Mouse (Mus musculus) 416B (cell line): ENCODE data around the gene Mob3a.

Experiments
- DNase-seq: peaks from one replicate; pipeline ENCODE4 v3.0.0; 2011; ENCODE audit warnings: low read depth

Gene Mob3a

GRCm38 (mm10) chr10:80677942-80678436 lies 23.8 kb downstream of the Mob3a start, which contains the start of gene Mknk2:
Gene Mknk2, minus strand, starts transcription at chr10:80678112.
- peak; percentile 100 for DNase-seq

DNA sequence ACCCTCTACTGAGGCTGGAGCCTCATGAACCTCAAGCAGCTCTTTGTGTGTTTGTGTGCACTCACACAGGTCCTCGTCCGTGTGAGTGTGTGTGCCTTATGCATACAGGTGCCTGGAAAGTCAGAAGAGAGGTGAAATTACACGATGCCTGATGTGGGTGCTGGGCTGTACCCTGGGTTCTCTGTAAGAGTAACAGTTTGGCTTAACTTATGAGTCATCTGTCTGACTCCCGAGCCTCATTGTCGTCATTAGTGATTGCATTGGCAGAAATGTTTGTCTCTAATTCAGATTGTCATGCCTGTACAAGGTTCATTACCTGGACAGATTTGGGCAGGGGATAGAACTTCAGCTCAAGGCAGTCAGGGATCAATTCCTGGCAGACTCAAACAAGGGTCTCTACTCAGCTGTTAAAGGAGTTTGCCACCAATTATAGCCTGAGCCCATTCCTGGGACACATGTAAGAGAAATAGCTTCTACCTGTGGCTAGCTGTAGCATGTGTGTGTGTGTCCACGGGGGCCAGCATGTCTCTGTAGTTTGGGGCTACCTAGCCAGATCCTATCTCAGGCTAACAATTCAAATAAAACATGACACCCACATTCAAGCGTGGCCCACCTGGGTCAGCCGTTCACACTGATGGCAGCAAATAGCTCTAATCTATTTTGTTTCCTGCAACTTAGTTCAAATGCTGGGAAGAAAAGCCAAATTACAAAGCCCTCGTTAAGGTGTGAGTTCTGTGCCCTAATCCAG lies 24.5 kb downstream of the Mob3a start:
- peak; percentile 87 for DNase-seq

GRCm38 (mm10) chr10:80676198-80676928 lies 25.4 kb downstream of the Mob3a start:
- DNase-seq = peak; percentile 100

GRCm38 (mm10) chr10:80675405-80676197 lies 26.2 kb downstream of the Mob3a start:
- peak; percentile 42 for DNase-seq

DNA sequence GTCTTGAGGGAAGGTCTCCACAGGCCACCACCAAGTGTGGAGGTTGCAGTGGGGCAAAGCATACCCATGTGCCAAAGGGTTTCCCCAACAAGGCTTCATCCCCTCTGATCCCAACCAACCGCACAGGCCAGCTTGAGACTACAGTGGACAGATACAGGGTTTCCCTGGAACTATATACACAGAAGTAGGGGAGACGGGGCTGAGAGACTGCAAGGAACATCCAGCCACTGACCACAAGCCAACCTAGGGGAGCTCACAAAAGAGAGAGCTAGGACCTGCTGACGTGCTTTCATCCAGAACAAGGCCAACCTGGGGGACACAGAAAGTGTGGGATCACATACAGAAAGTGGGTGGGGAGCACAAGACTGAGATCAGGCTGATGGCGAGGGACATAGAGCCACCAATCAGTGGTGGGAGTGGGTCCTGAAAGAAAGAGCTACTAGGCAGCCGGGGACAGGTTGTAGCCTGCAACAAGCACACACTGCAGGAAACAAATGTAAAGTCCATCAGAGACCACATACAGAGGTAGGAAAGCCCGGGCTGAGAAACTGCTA lies 26.8 kb downstream of the Mob3a start:
- no peak for DNase-seq

DNA sequence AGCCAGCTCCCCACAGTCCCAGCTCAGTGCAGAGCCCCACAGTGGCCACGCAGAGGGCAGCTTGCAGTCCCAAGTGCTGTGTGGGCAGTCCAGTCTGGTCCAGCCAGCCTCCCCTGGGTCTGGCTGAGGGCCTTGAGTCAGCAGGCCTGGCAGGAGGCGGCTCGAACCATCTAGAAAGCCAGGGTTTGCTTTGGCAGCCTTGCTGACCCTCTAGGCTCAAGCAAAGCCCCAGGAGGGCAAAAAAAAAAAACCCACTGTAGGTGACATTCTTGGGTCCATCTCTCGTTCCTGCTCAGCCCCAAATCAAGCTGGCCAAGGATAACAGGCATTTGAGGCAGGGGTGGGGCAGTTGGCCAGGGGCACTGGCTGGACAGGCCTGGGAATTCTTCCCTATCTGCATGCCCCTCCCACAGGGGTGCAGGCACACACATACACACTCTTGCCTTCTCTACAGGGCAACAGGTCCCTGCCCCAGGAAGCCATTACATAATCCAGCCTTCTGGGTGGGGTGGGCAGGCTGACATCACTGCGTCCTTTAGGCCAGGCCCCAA lies 27.5 kb downstream of the Mob3a start:
- DNase-seq = peak; percentile 22

DNA sequence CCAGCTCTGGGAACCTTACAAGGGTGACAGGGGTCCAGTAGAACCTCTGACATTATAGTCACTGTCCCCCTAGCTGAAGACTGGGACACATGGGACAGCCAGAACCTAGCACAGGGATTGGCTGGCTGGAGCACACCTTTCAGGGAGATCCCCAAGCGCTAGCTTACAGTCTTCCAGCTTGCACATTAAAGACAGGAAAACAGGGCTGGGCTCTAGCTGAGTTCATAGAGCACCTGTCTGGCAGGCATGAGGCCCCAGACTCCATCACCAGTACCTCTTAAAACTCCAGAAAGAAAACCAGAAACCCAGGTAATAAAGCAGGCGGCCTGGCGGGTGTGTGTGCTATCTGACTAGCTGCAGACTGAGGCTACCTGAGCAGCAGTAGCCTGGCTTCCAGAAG lies 28.1 kb downstream of the Mob3a start:
- DNase-seq = no peak

- DNase-seq = peak; percentile 63
Measured at GRCm38 (mm10) chr10:80671936-80672690, 29.7 kb downstream of the Mob3a start.

DNA sequence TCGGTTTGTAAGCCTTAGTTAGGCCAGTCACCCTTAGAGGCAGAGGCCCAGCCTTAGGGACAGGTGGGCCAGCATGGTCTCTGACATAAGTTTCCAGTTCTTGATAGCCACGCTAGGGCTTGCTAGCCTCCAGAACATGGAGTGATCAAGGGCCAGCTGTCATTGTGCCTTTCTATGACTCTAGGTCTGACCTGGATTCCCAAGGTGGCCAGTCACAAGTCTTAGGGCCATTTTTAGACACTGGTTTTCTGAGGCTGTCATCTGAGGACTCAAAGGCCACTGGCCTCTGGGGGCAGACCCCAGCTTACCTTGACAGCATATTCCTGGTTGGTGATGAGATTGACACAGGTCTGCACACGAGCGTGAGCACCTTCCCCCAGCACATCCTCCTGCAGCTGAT lies 30.5 kb downstream of the Mob3a start:
- DNase-seq = no peak

- DNase-seq = no peak
Measured at GRCm38 (mm10) chr10:80670531-80670930, 31.2 kb downstream of the Mob3a start.

DNA sequence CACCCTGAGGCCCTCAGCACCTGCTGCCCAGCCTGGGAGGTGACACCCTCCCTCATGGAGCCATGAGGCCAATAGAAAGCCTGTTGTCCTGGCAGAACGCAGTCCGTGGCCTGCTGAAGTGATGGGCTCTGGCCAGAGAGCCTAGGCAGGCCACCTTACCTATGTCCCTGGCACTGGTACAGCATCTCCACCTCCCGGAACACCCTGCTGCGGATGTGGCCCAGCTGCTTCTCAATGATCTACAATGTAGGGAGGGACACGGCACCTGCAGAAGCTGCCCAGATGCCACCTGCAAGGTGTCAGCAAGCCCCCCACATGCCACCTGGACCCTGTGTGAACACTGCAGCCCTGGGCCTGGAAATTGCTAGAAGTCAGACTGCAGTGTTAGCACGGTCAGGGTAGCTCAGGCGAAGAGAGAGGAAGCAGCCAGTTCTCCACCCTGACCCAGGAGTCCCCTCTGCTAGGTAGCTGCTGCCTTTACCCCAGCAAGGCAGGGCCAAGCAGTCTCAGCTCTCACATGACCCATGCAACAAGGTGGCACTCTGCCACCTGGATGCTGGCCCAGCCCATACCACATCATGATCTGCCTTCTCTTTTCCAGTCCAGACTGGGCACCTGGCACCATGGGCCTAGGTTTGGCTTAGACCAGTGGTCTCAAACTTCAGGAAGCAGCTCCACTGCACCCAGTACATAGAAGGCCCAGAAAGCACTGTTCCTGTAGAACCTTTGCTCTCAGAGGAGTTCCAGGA lies 31.9 kb downstream of the Mob3a start:
- DNase-seq = no peak

GRCm38 (mm10) chr10:80669018-80669417 lies 32.8 kb downstream of the Mob3a start:
- no peak for DNase-seq

DNA sequence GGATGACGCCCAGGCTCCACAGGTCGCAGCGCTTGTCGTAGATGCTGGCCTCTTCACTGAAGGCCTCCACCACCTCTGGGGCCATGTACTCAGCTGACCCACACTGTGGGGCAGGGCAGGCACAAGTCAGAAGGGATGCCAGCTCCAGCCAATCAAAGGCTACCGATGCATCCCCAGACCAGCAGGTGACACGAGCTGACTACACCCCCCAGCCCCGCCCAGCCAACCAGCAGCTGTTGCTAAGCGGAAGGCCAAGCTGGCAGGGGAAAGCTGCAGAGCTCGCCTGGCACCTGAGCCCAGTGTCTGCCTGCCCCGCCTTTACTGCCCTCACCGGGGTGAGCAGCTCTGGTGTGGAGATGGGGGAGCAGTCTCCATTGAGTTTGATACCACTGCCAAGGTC lies 33.2 kb downstream of the Mob3a start:
- no peak for DNase-seq

DNA sequence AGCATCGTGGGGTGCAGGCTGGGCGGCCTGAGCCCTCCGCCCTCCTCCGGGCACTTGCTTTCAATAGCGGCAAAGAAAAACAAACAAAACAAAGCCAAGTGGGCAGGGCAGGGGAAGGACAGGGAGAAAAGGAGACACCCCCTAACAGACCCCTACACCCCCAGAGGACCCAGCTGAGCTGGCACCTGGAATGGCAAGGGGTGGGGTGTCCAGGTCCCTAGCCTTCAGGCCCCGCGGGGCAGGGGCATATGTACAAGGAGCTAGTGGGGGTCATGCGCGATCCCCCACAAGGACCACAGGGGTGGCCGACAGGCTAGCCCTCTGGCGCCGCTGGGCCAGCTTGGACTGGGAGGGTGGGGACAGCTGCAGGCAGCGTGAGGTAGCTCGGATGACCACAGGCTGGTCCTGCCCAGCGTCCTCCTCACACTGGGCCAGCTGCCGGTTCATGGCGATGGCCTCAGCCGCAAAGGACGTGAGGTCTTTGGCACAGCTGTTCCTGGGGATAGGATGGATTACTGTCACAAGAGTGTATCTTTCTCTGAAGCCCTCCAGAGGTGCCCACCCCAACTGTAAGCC lies 34.9 kb downstream of the Mob3a start:
- DNase-seq = no peak

DNA sequence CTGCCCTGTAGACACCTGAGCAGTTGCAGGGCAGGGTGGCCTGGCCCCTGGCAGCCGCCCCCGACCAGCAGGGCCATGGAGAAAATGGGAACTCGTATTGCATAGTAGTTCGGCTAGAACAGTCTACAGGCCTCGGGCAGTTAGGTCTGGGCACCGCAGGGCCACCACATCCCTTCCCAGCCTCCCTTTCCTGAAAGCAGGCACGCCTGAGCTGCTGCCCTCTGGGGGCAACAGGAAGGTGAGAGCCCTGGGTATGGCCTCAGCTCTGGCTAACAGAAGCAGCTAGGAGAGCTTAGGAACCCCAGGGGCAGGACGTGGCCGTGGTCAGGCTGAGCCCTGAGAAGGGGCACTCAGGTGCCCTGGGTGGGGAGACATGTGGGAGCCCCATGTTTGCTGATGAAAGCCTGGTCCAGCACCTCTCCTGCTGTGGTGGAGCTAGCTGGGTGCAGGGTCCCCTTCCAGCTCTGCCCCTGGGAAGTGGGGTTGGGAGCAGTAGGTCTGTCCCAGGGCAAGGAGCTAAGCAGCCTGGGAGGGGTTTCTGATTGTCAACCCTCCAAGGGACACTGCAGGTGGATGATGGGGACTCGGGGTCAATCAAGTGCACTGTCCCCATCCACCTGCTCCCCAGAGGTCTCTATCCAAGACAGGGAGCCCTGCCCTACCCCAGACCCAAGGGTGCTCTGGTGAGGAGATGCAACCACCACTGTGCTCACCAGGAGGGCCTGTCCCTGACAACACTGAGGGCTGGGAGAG lies 35.6 kb downstream of the Mob3a start:
- DNase-seq = peak; percentile 68

GRCm38 (mm10) chr10:80665459-80665858 lies 36.3 kb downstream of the Mob3a start:
- DNase-seq = no peak

DNA sequence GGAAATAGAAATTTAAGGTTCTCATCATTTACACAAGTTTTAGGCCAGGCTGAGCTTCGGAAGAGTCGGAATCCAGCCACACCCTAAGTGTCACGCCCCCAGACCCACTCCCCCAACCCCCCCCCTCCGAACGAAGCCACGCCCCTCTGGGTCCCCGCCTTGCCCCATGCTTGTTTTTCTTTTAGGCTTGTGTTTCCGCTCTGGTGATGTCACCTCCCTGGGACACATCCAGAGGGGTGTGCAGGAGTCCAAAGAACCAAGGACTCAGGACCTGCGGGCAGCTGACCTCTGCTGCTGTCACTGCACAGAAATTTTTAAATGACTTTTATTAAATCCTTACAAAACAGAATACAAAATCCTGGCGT lies 36.8 kb downstream of the Mob3a start:
- peak; percentile 84 for DNase-seq

GRCm38 (mm10) chr10:80664197-80665015 lies 37.4 kb downstream of the Mob3a start:
- peak; percentile 88 for DNase-seq
